Mouse (Mus musculus) MEL (cell line): ENCODE results near the gene Psmb11. TPM values are rescaled to one million over a fixed set of nuclear protein-coding genes. Genes with fewer than 3 reads are reported as not detected.

ENCODE experiments used
- DNase-seq: peaks from one replicate; pipeline ENCODE4 v3.0.0; 2011; ENCODE audit warnings: low read depth, low spot score
- H3K27ac ChIP-seq: 2 replicates; pipeline ENCODE4 v1.5.1; 2012; ENCODE audit warnings: low read depth, mild to moderate bottlenecking, control low read depth, low read length, moderate library complexity; ENCODE audit not compliant: control insufficient read depth
- H3K27me3 ChIP-seq, 2 experiments: fragments of 150-350 bp in 1 of 2; sonication (generic) in 1 of 2; 2 replicates each; pipeline ENCODE4 v1.6.1; 2012; ENCODE audit warnings: low read length in 2 of 2, mild to moderate bottlenecking in 2 of 2, improper control_type of control experiment in 1 of 2, moderate library complexity in 1 of 2; ENCODE audit not compliant: insufficient read depth in 2 of 2, control insufficient read depth in 1 of 2
- H3K36me3 ChIP-seq, 2 experiments: 2 replicates each; pipeline ENCODE4 v1.6.1; 2012 to 2014; ENCODE audit warnings: low read length in 2 of 2, improper control_type of control experiment in 1 of 2, inconsistent platforms in 1 of 2, mild to moderate bottlenecking in 1 of 2; ENCODE audit not compliant: insufficient read depth in 2 of 2, control insufficient read depth in 1 of 2
- H3K4me1 ChIP-seq, 2 experiments: fragments of 150-350 bp in 1 of 2; sonication (generic) in 1 of 2; 2 replicates each; pipeline ENCODE4 v1.6.1; 2012; ENCODE audit warnings: low read length in 2 of 2, improper control_type of control experiment in 1 of 2, mild to moderate bottlenecking in 1 of 2; ENCODE audit not compliant: insufficient read depth in 2 of 2, control insufficient read depth in 1 of 2
- H3K4me3 ChIP-seq, 2 experiments: fragments of 150-350 bp in 1 of 2; sonication (generic) in 1 of 2; 2 replicates each; pipeline ENCODE4 v1.5.1; 2012; ENCODE audit warnings: low read depth in 2 of 2, low read length in 2 of 2, mild to moderate bottlenecking in 2 of 2, moderate library complexity in 2 of 2, control low read depth in 1 of 2, improper control_type of control experiment in 1 of 2; ENCODE audit not compliant: control insufficient read depth in 1 of 2, insufficient read depth in 1 of 2
- H3K79me2 ChIP-seq: 2 replicates; pipeline ENCODE4 v1.6.1; 2012; ENCODE audit warnings: mild to moderate bottlenecking, low read length, moderate library complexity; ENCODE audit not compliant: control insufficient read depth, poor library complexity, insufficient read depth
- H3K9ac ChIP-seq: 2 replicates; pipeline ENCODE4 v1.6.1; 2012; ENCODE audit warnings: low read depth, mild to moderate bottlenecking, control low read depth, low read length, moderate library complexity; ENCODE audit not compliant: control insufficient read depth, poor library complexity, severe bottlenecking
- H3K9me3 ChIP-seq: fragments of 150-350 bp; sonication (generic); replicated peaks from 2 replicates; pipeline ENCODE4 v1.6.1; 2012; ENCODE audit warnings: mild to moderate bottlenecking, low read length, improper control_type of control experiment, moderate library complexity; ENCODE audit not compliant: insufficient read depth
- CHD1 ChIP-seq: IDR thresholded peaks from 2 replicates; pipeline ENCODE4 v1.6.1; 2012; ENCODE audit warnings: low read depth, mild to moderate bottlenecking, inconsistent platforms, low read length, improper control_type of control experiment
- CHD2 ChIP-seq: IDR thresholded peaks from 2 replicates; pipeline ENCODE4 v1.6.1; 2011; ENCODE audit warnings: low read length, improper control_type of control experiment
- ELF1 ChIP-seq: IDR thresholded peaks from 2 replicates; pipeline ENCODE4 v1.6.1; 2014; ENCODE audit warnings: low read depth, mild to moderate bottlenecking, inconsistent platforms, low read length, improper control_type of control experiment, moderate library complexity
- ETS1 ChIP-seq: IDR thresholded peaks from 2 replicates; pipeline ENCODE4 v1.6.1; 2012; ENCODE audit warnings: low read depth, mild to moderate bottlenecking, inconsistent platforms, low read length, improper control_type of control experiment, moderate library complexity
- GATA1 ChIP-seq: IDR thresholded peaks from 2 replicates; pipeline ENCODE4 v1.6.1; 2011; ENCODE audit warnings: low read depth, low read length, improper control_type of control experiment
- HCFC1 ChIP-seq: IDR thresholded peaks from 2 replicates; pipeline ENCODE4 v1.6.1; 2012; ENCODE audit warnings: low read depth, mild to moderate bottlenecking, inconsistent platforms, low read length, improper control_type of control experiment, moderate library complexity
- KAT2A ChIP-seq: conservative IDR thresholded peaks from 2 replicates; pipeline ENCODE4 v1.6.1; 2012; ENCODE audit warnings: low read depth, low read length, improper control_type of control experiment, inconsistent platforms
- MAFK ChIP-seq: IDR thresholded peaks from 2 replicates; pipeline ENCODE4 v1.6.1; 2011; ENCODE audit warnings: low read depth, mild to moderate bottlenecking, low read length, improper control_type of control experiment, borderline replicate concordance
- MAX ChIP-seq: IDR thresholded peaks from 2 replicates; pipeline ENCODE4 v1.6.1; 2011; ENCODE audit warnings: low read length, improper control_type of control experiment
- MAZ ChIP-seq: IDR thresholded peaks from 2 replicates; pipeline ENCODE4 v1.6.1; 2012; ENCODE audit warnings: low read depth, mild to moderate bottlenecking, inconsistent platforms, low read length, improper control_type of control experiment
- MXI1 ChIP-seq: IDR thresholded peaks from 2 replicates; pipeline ENCODE4 v1.6.1; 2011; ENCODE audit warnings: mild to moderate bottlenecking, low read depth, low read length, improper control_type of control experiment
- MYB ChIP-seq: IDR thresholded peaks from 2 replicates; pipeline ENCODE4 v1.6.1; 2011; ENCODE audit warnings: mild to moderate bottlenecking, low read depth, low read length, improper control_type of control experiment
- MYC ChIP-seq: IDR thresholded peaks from 2 replicates; pipeline ENCODE4 v1.6.1; 2011; ENCODE audit warnings: low read depth, mild to moderate bottlenecking, low read length, improper control_type of control experiment, moderate library complexity
- NELFE ChIP-seq: IDR thresholded peaks from 2 replicates; pipeline ENCODE4 v1.6.1; 2011; ENCODE audit warnings: low read depth, low read length, improper control_type of control experiment
- POLR2A ChIP-seq, 2 experiments: IDR thresholded peaks; 2 replicates each; pipeline ENCODE4 v1.6.1; 2011 to 2012; ENCODE audit warnings: low read length in 2 of 2, mild to moderate bottlenecking in 2 of 2, control low read depth in 1 of 2, improper control_type of control experiment in 1 of 2, low read depth in 1 of 2, moderate library complexity in 1 of 2; ENCODE audit not compliant: control insufficient read depth in 1 of 2, insufficient read depth in 1 of 2, poor library complexity in 1 of 2
- POLR2AphosphoS2 ChIP-seq: IDR thresholded peaks from 2 replicates; pipeline ENCODE4 v1.6.1; 2011; ENCODE audit warnings: low read length, improper control_type of control experiment
- POLR2AphosphoS5 ChIP-seq: IDR thresholded peaks from 2 replicates; pipeline ENCODE4 v1.6.1; 2012; ENCODE audit warnings: low read depth, borderline replicate concordance, mild to moderate bottlenecking, inconsistent platforms, low read length, moderate library complexity, mixed read lengths
- RAD21 ChIP-seq: IDR thresholded peaks from 2 replicates; pipeline ENCODE4 v1.6.1; 2011; ENCODE audit warnings: mild to moderate bottlenecking, low read depth, low read length, improper control_type of control experiment
- SIN3A ChIP-seq: IDR thresholded peaks from 2 replicates; pipeline ENCODE4 v1.6.1; 2012; ENCODE audit warnings: low read length, improper control_type of control experiment, inconsistent platforms
- TBP ChIP-seq: IDR thresholded peaks from 2 replicates; pipeline ENCODE4 v1.8.0; 2011; ENCODE audit warnings: low read depth, low read length, improper control_type of control experiment
- TCF12 ChIP-seq: IDR thresholded peaks from 2 replicates; pipeline ENCODE4 v1.6.1; 2014; ENCODE audit warnings: low read depth, mild to moderate bottlenecking, inconsistent platforms, low read length, improper control_type of control experiment, moderate library complexity
- USF1 ChIP-seq: IDR thresholded peaks from 2 replicates; pipeline ENCODE4 v1.6.1; 2014; ENCODE audit warnings: low read depth, mild to moderate bottlenecking, inconsistent platforms, low read length, improper control_type of control experiment, moderate library complexity
- ZMIZ1 ChIP-seq: IDR thresholded peaks from 2 replicates; pipeline ENCODE4 v1.6.1; 2012; ENCODE audit warnings: low read depth, mild to moderate bottlenecking, inconsistent platforms, low read length, improper control_type of control experiment, moderate library complexity
- polyA plus RNA-seq, 2 experiments: library from polyadenylated mRNA; stranded (reverse) in 1 of 2; unstranded in 1 of 2; fragments of >175 nt in 1 of 2; fragments of >200 nt in 1 of 2; gene quantifications; 2 replicates each; pipeline versions ENCODE4 v1.2.1 to v1.2.4; 2012; ENCODE audit warnings: low replicate concordance in 2 of 2, low read depth in 1 of 2; ENCODE audit not compliant: insufficient read length in 2 of 2, insufficient read depth in 1 of 2, missing spikeins in 1 of 2
- total RNA-seq: library from RNA; depleted of rRNA; stranded (reverse); fragments of 300-350 nt; gene quantifications from 2 replicates; pipeline ENCODE4 v1.2.3, GENCODE M21; 2012

Psmb11 gene
- total and polyA plus RNA-seq, 3 experiments, result 0.06 TPM; not detected in 2

DNA sequence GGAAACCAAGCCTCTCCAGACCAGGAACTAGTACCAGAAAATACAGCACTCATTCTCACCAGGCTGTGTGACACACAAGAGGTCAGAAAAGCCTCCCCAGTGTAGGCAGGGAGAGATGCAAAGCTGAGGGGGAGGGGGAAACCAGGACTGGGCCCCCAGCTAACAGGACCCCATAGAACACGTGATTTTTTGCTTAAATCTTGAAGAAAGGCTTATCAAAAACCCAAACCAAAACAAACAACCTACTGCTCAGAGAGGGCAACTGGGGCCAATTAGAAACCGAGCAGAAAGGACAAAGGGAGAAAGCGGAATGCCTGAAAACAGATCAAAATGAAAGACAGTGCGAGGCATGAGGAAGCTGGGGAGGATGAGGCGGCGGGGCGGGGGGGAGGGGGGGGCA is 31.6 kb downstream of the Psmb11 start:
- TF ChIP-seq MAFK (no peak), USF1 (0 out of 2 replicates have a peak, but pooled peaks have one; percentile 45)
- Histone ChIP-seq H3K9me3 (no peaks in the 10 kb centered on the region), H3K9ac (peak overlapping the region; percentile 96), H3K36me3 (peaks cover 7 to 34% of the 10 kb centered on the region in 2 experiments; a peak in 3 of 4 replicates), H3K4me3 (peak overlapping the region; percentile 96 to 97), H3K27me3 (no peaks in the 10 kb centered on the region), H3K79me2 (peaks cover 24% of the 10 kb centered on the region), H3K27ac (peak overlapping the region; percentile 47), H3K4me1 (peaks cover 4 to 29% of the 10 kb centered on the region in 2 experiments)
- peak; percentile 30 for DNase-seq

DNA sequence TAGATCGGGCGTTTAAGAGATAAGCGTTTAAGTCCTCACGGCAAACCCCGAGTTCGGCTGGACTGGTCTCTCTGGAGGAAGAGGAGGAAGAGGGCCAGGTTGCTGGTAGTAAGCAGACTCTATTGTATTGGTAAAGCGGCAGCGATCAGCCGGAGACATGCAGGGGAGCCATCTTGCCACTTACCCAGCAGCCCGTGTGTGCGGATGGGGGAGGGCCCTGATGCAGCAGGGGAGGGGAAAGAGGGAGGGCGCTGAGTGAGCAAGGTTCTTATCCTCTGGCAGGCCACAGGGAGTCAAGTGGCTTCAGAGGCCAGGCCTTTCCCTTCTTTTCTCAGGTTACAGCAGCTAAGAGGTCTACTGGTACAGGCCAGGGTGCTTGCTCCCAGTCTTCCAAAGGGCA is 32.3 kb downstream of the Psmb11 start:
- Histone ChIP-seq H3K27me3 (no peaks in the 10 kb centered on the region), H3K27ac (peak overlapping the region; percentile 93), H3K4me1 (peaks cover 3 to 24% of the 10 kb centered on the region in 2 experiments), H3K9me3 (no peaks in the 10 kb centered on the region), H3K79me2 (peaks cover 24% of the 10 kb centered on the region), H3K36me3 (peaks cover 9 to 30% of the 10 kb centered on the region in 2 experiments), H3K4me3 (peak overlapping the region; percentile 96 to 97), H3K9ac (peak overlapping the region; percentile 96)
- DNase-seq, result peak; percentile 93
- no peak for TF ChIP-seq CHD2
- peak; percentile 38; the same call in 1 of the 2 replicates for TF ChIP-seq MYC
- 0 out of 2 replicates have a peak, but pooled peaks have one; percentile 47 for TF ChIP-seq ELF1
- peak; percentile 53; the same call in 1 of the 2 replicates for TF ChIP-seq MAX
- TF ChIP-seq TCF12, result peak; percentile 62
- 0 out of 2 replicates have a peak, but pooled peaks have one; percentile 31 for TF ChIP-seq ETS1
- peak; percentile 26; the same call in 1 of the 2 replicates for TF ChIP-seq KAT2A
- TF ChIP-seq HCFC1, result peak; percentile 78
- TF ChIP-seq MAZ, result peak; percentile 86
- peak; percentile 47; the same call in 1 of the 2 replicates for TF ChIP-seq MXI1
- TF ChIP-seq CHD1, result peak; percentile 91; the same call in 1 of the 2 replicates
- TF ChIP-seq SIN3A, result peak; percentile 60; the same call in 1 of the 2 replicates
- TF ChIP-seq POLR2A (IDR thresholded peaks at IDR 0.05; ENCODE audit: control insufficient read depth in 1 of 2, insufficient read depth in 1 of 2, low read depth in 1 of 2, low read length in 2 of 2, poor library complexity in 1 of 2), result peak; percentile 64 to 92; a peak in 3 of 4 replicates
- no peak for TF ChIP-seq RAD21
- TF ChIP-seq POLR2AphosphoS2, result peak; percentile 93
- peak; percentile 57; the same call in 1 of the 2 replicates for TF ChIP-seq TBP
- TF ChIP-seq GATA1, result no peak
- peak; percentile 63; the same call in 1 of the 2 replicates for TF ChIP-seq ZMIZ1
- TF ChIP-seq POLR2AphosphoS5, result 0 out of 2 replicates have a peak, but pooled peaks have one; percentile 29
- TF ChIP-seq MYB, result no peak
- peak; percentile 83 for TF ChIP-seq NELFE
